Mouse (Mus musculus) neural tube, embryonic 11.5 days (tissue): ENCODE data around the gene Sh3rf1. TPM values are rescaled to one million over a fixed set of nuclear protein-coding genes. Genes with fewer than 3 reads are reported as not detected.
A peak's percentile ranks its signal among the peaks of the same experiment; 100 is the strongest.

Source experiments
- ATAC-seq: fragments of 200-750 bp; cut with Nextera tagmentation; 2 replicates; pipeline ENCODE4 v1.8.0; 2017; ENCODE audit warnings: moderate number of reproducible peaks, mild to moderate bottlenecking, moderate TSS enrichment, moderate library complexity; ENCODE audit not compliant: insufficient read depth, low FRiP score, low TSS enrichment
- DNase-seq: peaks from one replicate; pipeline ENCODE4 v3.0.0-alpha.2; 2015; ENCODE audit warnings: low spot score
- H3K27ac ChIP-seq: fragments of 300-500 bp; sonication (generic); 2 replicates; pipeline ENCODE4 v1.5.1; 2014; ENCODE audit warnings: low read depth, mild to moderate bottlenecking, low read length
- H3K27me3 ChIP-seq: fragments of 300-500 bp; sonication (generic); 2 replicates; pipeline ENCODE4 v1.6.1; 2014; ENCODE audit warnings: mild to moderate bottlenecking, low read length, mixed read lengths; ENCODE audit not compliant: control insufficient read depth, insufficient read depth
- H3K36me3 ChIP-seq: fragments of 300-500 bp; sonication (generic); 2 replicates; pipeline ENCODE4 v1.6.1; 2014; ENCODE audit warnings: mild to moderate bottlenecking, low read length, moderate library complexity, mixed read lengths; ENCODE audit not compliant: control insufficient read depth, insufficient read depth
- H3K4me1 ChIP-seq: fragments of 300-500 bp; sonication (generic); 2 replicates; pipeline ENCODE4 v1.6.1; 2014; ENCODE audit warnings: low read length, mixed read lengths; ENCODE audit not compliant: control insufficient read depth, insufficient read depth
- H3K4me2 ChIP-seq: fragments of 300-500 bp; sonication (generic); 2 replicates; pipeline ENCODE4 v1.6.1; 2014; ENCODE audit warnings: low read depth, mild to moderate bottlenecking, moderate library complexity
- H3K4me3 ChIP-seq: fragments of 300-500 bp; sonication (generic); 2 replicates; pipeline ENCODE4 v1.5.1; 2014; ENCODE audit warnings: low read depth, low read length
- H3K9ac ChIP-seq: fragments of 300-500 bp; sonication (generic); 2 replicates; pipeline ENCODE4 v1.6.1; 2014; ENCODE audit warnings: mild to moderate bottlenecking, low read length
- H3K9me3 ChIP-seq: fragments of 300-500 bp; sonication (generic); 2 replicates; pipeline ENCODE4 v1.6.1; 2016; ENCODE audit warnings: low read length; ENCODE audit not compliant: control insufficient read depth
- WGBS: fragments of 180-500 bp; shearing (Covaris S2); extraction: QIAGEN DNeasy Blood & Tissue Kit; methylation state at CpG from one replicate; pipeline ENCODE4 v1.1.7; 2014; 5-methylcytosine and 5-hydroxymethylcytosine counted together
- polyA plus RNA-seq: library from polyadenylated mRNA; unstranded; fragments of >200 nt; fragmentation: Nextera tagmentation; extraction: Ambion mirVana; gene quantifications from 2 replicates; pipeline ENCODE4 v1.2.1, GENCODE M21; 2014

Sh3rf1 gene
- polyA plus RNA-seq, 1 experiment from 2014 or later, result 22.9 TPM

GRCm38 (mm10) chr8:61244157-61244556, 20.5 kb downstream of the Sh3rf1 start:
- DNase-seq (no peak), ATAC-seq (no peak)
- H3K9me3 ChIP-seq, result 0 out of 2 replicates have a peak, but pooled peaks cover 2% of the 10 kb centered on the region
- no peak overlapping the region for H3K27ac ChIP-seq
- H3K9ac ChIP-seq, result no peak overlapping the region
- H3K27me3 ChIP-seq, result no peaks in the 10 kb centered on the region
- 94% methylated on average over 7 of the region's 7 CpGs for WGBS
- peaks cover 8% of the 10 kb centered on the region for H3K4me1 ChIP-seq
- H3K4me2 ChIP-seq, result no peak overlapping the region
- H3K36me3 ChIP-seq, result no peaks in the 10 kb centered on the region
- H3K4me3 ChIP-seq, result no peak overlapping the region

GRCm38 (mm10) chr8:61247270-61248025, 23.8 kb downstream of the Sh3rf1 start:
- Histone ChIP-seq H3K4me2 (no peak overlapping the region), H3K27ac (peak overlapping the region; percentile 27; the same call in 1 of the 2 replicates), H3K9ac (no peak overlapping the region), H3K4me3 (no peak overlapping the region), H3K9me3 (peaks cover 8% of the 10 kb centered on the region), H3K36me3 (peaks cover 2% of the 10 kb centered on the region; the same call in 1 of the 2 replicates), H3K27me3 (no peaks in the 10 kb centered on the region), H3K4me1 (peaks cover 8% of the 10 kb centered on the region)
- WGBS, result 62% methylated on average over 13 of the region's 13 CpGs
- ATAC-seq (no peak), DNase-seq (peak; percentile 35)

- peaks cover 8% of the 10 kb centered on the region for H3K4me1 ChIP-seq
- no peaks in the 10 kb centered on the region for H3K27me3 ChIP-seq
- ATAC-seq (no peak), DNase-seq (no peak)
- H3K4me3 ChIP-seq, result no peak overlapping the region
- no peak overlapping the region for H3K27ac ChIP-seq
- WGBS, result 94% methylated on average over 4 of the region's 4 CpGs
- H3K9me3 ChIP-seq, result peaks cover 8% of the 10 kb centered on the region
- no peak overlapping the region for H3K4me2 ChIP-seq
- H3K9ac ChIP-seq, result no peak overlapping the region
- H3K36me3 ChIP-seq, result peaks cover 2% of the 10 kb centered on the region; the same call in 1 of the 2 replicates
Observed at GRCm38 (mm10) chr8:61249511-61249910, 25.8 kb downstream of the Sh3rf1 start.

- WGBS, result 80% methylated on average over 5 of the region's 5 CpGs
- Histone ChIP-seq H3K4me3 (no peak overlapping the region), H3K4me2 (no peak overlapping the region), H3K9ac (no peak overlapping the region), H3K36me3 (peaks cover 2% of the 10 kb centered on the region; the same call in 1 of the 2 replicates), H3K9me3 (peaks cover 8% of the 10 kb centered on the region), H3K27ac (no peak overlapping the region), H3K4me1 (no peaks in the 10 kb centered on the region), H3K27me3 (no peaks in the 10 kb centered on the region)
- DNase-seq (no peak), ATAC-seq (no peak)
Observed at GRCm38 (mm10) chr8:61254196-61254595, 30.5 kb downstream of the Sh3rf1 start.

GRCm38 (mm10) chr8:61258828-61259227, 35.2 kb downstream of the Sh3rf1 start:
- H3K36me3 ChIP-seq, result no peaks in the 10 kb centered on the region
- ATAC-seq (no peak), DNase-seq (no peak)
- H3K27me3 ChIP-seq, result no peaks in the 10 kb centered on the region
- 90% methylated on average over 9 of the region's 9 CpGs for WGBS
- H3K9ac ChIP-seq, result no peak overlapping the region
- no peak overlapping the region for H3K4me3 ChIP-seq
- 0 out of 2 replicates have a peak, but pooled peaks cover 3% of the 10 kb centered on the region for H3K9me3 ChIP-seq
- no peaks in the 10 kb centered on the region for H3K4me1 ChIP-seq
- no peak overlapping the region for H3K4me2 ChIP-seq
- H3K27ac ChIP-seq, result no peak overlapping the region

- Histone ChIP-seq H3K4me1 (no peaks in the 10 kb centered on the region), H3K27me3 (no peaks in the 10 kb centered on the region), H3K4me3 (no peak overlapping the region), H3K36me3 (no peaks in the 10 kb centered on the region), H3K27ac (no peak overlapping the region), H3K4me2 (no peak overlapping the region), H3K9me3 (0 out of 2 replicates have a peak, but pooled peaks cover 3% of the 10 kb centered on the region), H3K9ac (no peak overlapping the region)
- 92% methylated on average over 7 of the region's 7 CpGs for WGBS
- ATAC-seq (no peak), DNase-seq (no peak)
Observed at GRCm38 (mm10) chr8:61259526-61259925, 35.9 kb downstream of the Sh3rf1 start.

GRCm38 (mm10) chr8:61260530-61260929, 36.9 kb downstream of the Sh3rf1 start:
- Histone ChIP-seq H3K36me3 (no peaks in the 10 kb centered on the region), H3K9me3 (0 out of 2 replicates have a peak, but pooled peaks cover 3% of the 10 kb centered on the region), H3K9ac (no peak overlapping the region), H3K4me2 (no peak overlapping the region), H3K27ac (no peak overlapping the region), H3K4me3 (no peak overlapping the region), H3K27me3 (no peaks in the 10 kb centered on the region), H3K4me1 (no peaks in the 10 kb centered on the region)
- 77% methylated on average over 7 of the region's 7 CpGs for WGBS
- no peak for ATAC-seq
- DNase-seq, result no peak

- H3K27ac ChIP-seq, result no peak overlapping the region
- H3K9ac ChIP-seq, result no peak overlapping the region
- WGBS, result 75% methylated on average over 4 of the region's 4 CpGs
- no peak for ATAC-seq
- no peaks in the 10 kb centered on the region for H3K4me1 ChIP-seq
- no peak for DNase-seq
- H3K36me3 ChIP-seq, result no peaks in the 10 kb centered on the region
- no peaks in the 10 kb centered on the region for H3K27me3 ChIP-seq
- H3K9me3 ChIP-seq, result 0 out of 2 replicates have a peak, but pooled peaks cover 3% of the 10 kb centered on the region
- H3K4me3 ChIP-seq, result no peak overlapping the region
- H3K4me2 ChIP-seq, result no peak overlapping the region
Observed at GRCm38 (mm10) chr8:61261374-61261773, 37.7 kb downstream of the Sh3rf1 start.

- no peak overlapping the region for H3K9ac ChIP-seq
- no peak overlapping the region for H3K27ac ChIP-seq
- no peaks in the 10 kb centered on the region for H3K36me3 ChIP-seq
- no peak overlapping the region for H3K4me3 ChIP-seq
- no peaks in the 10 kb centered on the region for H3K27me3 ChIP-seq
- no peaks in the 10 kb centered on the region for H3K4me1 ChIP-seq
- 97% methylated on average over 4 of the region's 4 CpGs for WGBS
- H3K4me2 ChIP-seq, result no peak overlapping the region
- DNase-seq (no peak), ATAC-seq (no peak)
- H3K9me3 ChIP-seq, result 0 out of 2 replicates have a peak, but pooled peaks cover 3% of the 10 kb centered on the region
Observed at GRCm38 (mm10) chr8:61263691-61264090, 40.0 kb downstream of the Sh3rf1 start.
